In the genomic region with DNA sequence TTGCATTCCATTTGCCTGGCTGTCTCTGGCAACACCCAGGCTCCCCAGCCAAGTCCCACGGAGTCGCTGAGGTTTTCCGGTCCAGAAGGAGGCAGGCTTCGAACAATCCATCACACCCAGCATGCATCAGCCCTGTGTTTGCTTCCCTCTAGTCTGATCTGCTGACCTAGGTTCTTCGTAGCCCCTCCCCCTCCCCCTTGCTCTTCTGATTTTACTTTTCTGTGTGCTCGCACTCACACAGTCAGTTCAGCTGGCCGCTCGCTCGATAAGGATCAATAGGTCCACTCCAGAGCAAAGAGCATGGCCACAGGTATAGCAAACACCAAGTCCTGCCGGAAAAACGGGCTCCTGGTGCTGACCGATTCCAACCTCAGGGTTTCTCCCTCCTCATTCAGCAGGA, we compare ENCODE assay signal across 11 mouse cellular contexts. TPM values are rescaled to one million over a fixed set of nuclear protein-coding genes. Genes with fewer than 3 reads are reported as not detected.
DNase-seq lines count a peak whose midpoint lies in the region; ATAC-seq lines count a peak whose summit lies in the region.
"Had no signal": no experiment of that assay in that cellular context is flagged by ENCODE, and none has a peak within 500 bp of the region (broad histone marks: within the 10 kb centered on the region; RNA-seq: fewer than 3 reads in every experiment).

No protein-coding gene starts in this region.

- H3K4me3 ChIP-seq in hindbrain, embryonic 13.5 days = no peak overlapping the region
- H3K4me3 ChIP-seq in hindbrain, embryonic 12.5 days = no peak overlapping the region
- no peak overlapping the region for H3K4me3 ChIP-seq in neural tube, embryonic 11.5 days (ENCODE audit: low read depth, low read length)
- H3K4me3 ChIP-seq in limb, embryonic 12.5 days (replicated peaks) = no peak overlapping the region
- H3K4me3 ChIP-seq: embryonic facial prominence, embryonic 12.5 days had no signal

- no peak overlapping the region for H3K27ac ChIP-seq in hindbrain, embryonic 13.5 days
- no peak overlapping the region for H3K27ac ChIP-seq in hindbrain, embryonic 12.5 days
- H3K27ac ChIP-seq in neural tube, embryonic 11.5 days (ENCODE audit: low read depth, low read length) = no peak overlapping the region
- H3K27ac ChIP-seq in limb, embryonic 12.5 days = no peak overlapping the region

- no peak overlapping the region for H3K9ac ChIP-seq in hindbrain, embryonic 13.5 days
- no peak overlapping the region for H3K9ac ChIP-seq in hindbrain, embryonic 12.5 days
- H3K9ac ChIP-seq in neural tube, embryonic 11.5 days (ENCODE audit: low read length) = no peak overlapping the region
- no peak overlapping the region for H3K9ac ChIP-seq in limb, embryonic 12.5 days (replicated peaks)
- H3K9ac ChIP-seq: embryonic facial prominence, embryonic 12.5 days had no signal

- ATAC-seq in hindbrain, embryonic 13.5 days (ENCODE audit: low FRiP score) = no peak
- ATAC-seq in hindbrain, embryonic 12.5 days (ENCODE audit: low FRiP score) = no peak
- no peak for ATAC-seq in neural tube, embryonic 11.5 days (ENCODE audit: insufficient read depth, low FRiP score, low TSS enrichment)
- ATAC-seq in limb, embryonic 12.5 days (ENCODE audit: insufficient number of reproducible peaks, insufficient read depth, low FRiP score, low TSS enrichment, low read depth) = no peak

- peaks cover 74% of the 10 kb centered on the region for H3K27me3 ChIP-seq in hindbrain, embryonic 13.5 days
- peaks cover 64% of the 10 kb centered on the region for H3K27me3 ChIP-seq in hindbrain, embryonic 12.5 days
- peaks cover 36% of the 10 kb centered on the region for H3K27me3 ChIP-seq in neural tube, embryonic 11.5 days (ENCODE audit: control insufficient read depth, insufficient read depth, low read length)
- H3K27me3 ChIP-seq in limb, embryonic 12.5 days = peaks cover 67% of the 10 kb centered on the region

- peak; percentile 38 for DNase-seq in neural tube, embryonic 11.5 days (ENCODE audit: low spot score)
- no peak for DNase-seq in neural tube, embryonic 10.5 days (ENCODE audit: extremely low spot score, low spot score)
- peak; percentile 90 for DNase-seq in yolk sac, embryonic 10.5 days (ENCODE audit: low spot score)
- DNase-seq in adrenal gland, postnatal 14 days = no peak
- DNase-seq: layer of hippocampus, postnatal 36 days; right cerebral cortex, postnatal 4 days; thymus, postnatal 36 days had no signal

- peaks cover 26% of the 10 kb centered on the region for H3K4me1 ChIP-seq in hindbrain, embryonic 13.5 days (replicated peaks)
- H3K4me1 ChIP-seq in hindbrain, embryonic 12.5 days = peaks cover 18% of the 10 kb centered on the region
- H3K4me1 ChIP-seq in neural tube, embryonic 11.5 days (ENCODE audit: control insufficient read depth, insufficient read depth, low read length) = no peaks in the 10 kb centered on the region; the same call in 1 of the 2 replicates
- H3K4me1 ChIP-seq in limb, embryonic 12.5 days (replicated peaks) = peaks cover 27% of the 10 kb centered on the region

- 0 out of 2 replicates have a peak overlapping the region, but pooled peaks have one; percentile 13 for H3K4me2 ChIP-seq in hindbrain, embryonic 13.5 days
- no peak overlapping the region for H3K4me2 ChIP-seq in hindbrain, embryonic 12.5 days (replicated peaks)
- no peak overlapping the region for H3K4me2 ChIP-seq in neural tube, embryonic 11.5 days (ENCODE audit: low read depth)
- peak overlapping the region; percentile 41 for H3K4me2 ChIP-seq in limb, embryonic 12.5 days

- no peaks in the 10 kb centered on the region for H3K9me3 ChIP-seq in hindbrain, embryonic 13.5 days
- H3K9me3 ChIP-seq in hindbrain, embryonic 12.5 days (replicated peaks) = no peaks in the 10 kb centered on the region
- no peaks in the 10 kb centered on the region for H3K9me3 ChIP-seq in neural tube, embryonic 11.5 days (ENCODE audit: control insufficient read depth, low read length)
- no peaks in the 10 kb centered on the region for H3K9me3 ChIP-seq in limb, embryonic 12.5 days
- H3K9me3 ChIP-seq: embryonic facial prominence, embryonic 12.5 days had no signal

- WGBS in hindbrain, embryonic 13.5 days = 9% methylated on average over 12 of the region's 12 CpGs
- WGBS in hindbrain, embryonic 12.5 days = 8% methylated on average over 12 of the region's 12 CpGs
- WGBS in neural tube, embryonic 11.5 days = 13% methylated on average over 12 of the region's 12 CpGs
- WGBS in limb, embryonic 12.5 days = 9% methylated on average over 12 of the region's 12 CpGs

- no peaks in the 10 kb centered on the region for H3K36me3 ChIP-seq in hindbrain, embryonic 13.5 days
- H3K36me3 ChIP-seq in hindbrain, embryonic 12.5 days = no peaks in the 10 kb centered on the region
- no peaks in the 10 kb centered on the region for H3K36me3 ChIP-seq in neural tube, embryonic 11.5 days (ENCODE audit: control insufficient read depth, insufficient read depth, low read length)
- no peaks in the 10 kb centered on the region for H3K36me3 ChIP-seq in limb, embryonic 12.5 days
- H3K36me3 ChIP-seq: embryonic facial prominence, embryonic 12.5 days had no signal

RNA-seq across cellular contexts. Expression of gene Krt18, which starts 1.6 kb away (rescaled TPM):
- 7.6 and 14.2 TPM in 2 replicates for polyA plus RNA-seq in hindbrain, embryonic 13.5 days (2015; fragmentation: Nextera tagmentation; extraction: Ambion mirVana)
- 19.8 and 30.0 TPM in 2 replicates for polyA plus RNA-seq in hindbrain, embryonic 12.5 days (2016; fragmentation: Nextera tagmentation; extraction: Ambion mirVana)
- 8.1 and 10.1 TPM in 2 replicates for polyA plus RNA-seq in neural tube, embryonic 11.5 days (2014; fragmentation: Nextera tagmentation; extraction: Ambion mirVana)
- 21.2 and 21.5 TPM in 2 replicates for polyA plus RNA-seq in limb, embryonic 12.5 days (2016; fragmentation: Nextera tagmentation; extraction: Ambion mirVana)
- 2.4 and 11.6 TPM in 2 replicates for total RNA-seq in adrenal gland, postnatal 14 days (2021)

RNA-seq across cellular contexts. Expression of gene Krt8, which starts 22.1 kb away (rescaled TPM):
- 4.0 and 6.2 TPM in 2 replicates for polyA plus RNA-seq in hindbrain, embryonic 13.5 days (2015; fragmentation: Nextera tagmentation; extraction: Ambion mirVana)
- polyA plus RNA-seq in hindbrain, embryonic 12.5 days (2016; fragmentation: Nextera tagmentation; extraction: Ambion mirVana) = 18.2 and 28.2 TPM in 2 replicates
- 13.1 and 13.5 TPM in 2 replicates for polyA plus RNA-seq in neural tube, embryonic 11.5 days (2014; fragmentation: Nextera tagmentation; extraction: Ambion mirVana)
- 10.3 and 11.3 TPM in 2 replicates for polyA plus RNA-seq in limb, embryonic 12.5 days (2016; fragmentation: Nextera tagmentation; extraction: Ambion mirVana)
- 1.5 and 14.6 TPM in 2 replicates for total RNA-seq in adrenal gland, postnatal 14 days (2021)

RNA-seq across cellular contexts. Expression of gene Eif4b, which starts 47.1 kb away (rescaled TPM):
- 82.3 and 82.9 TPM in 2 replicates for polyA plus RNA-seq in hindbrain, embryonic 13.5 days (2015; fragmentation: Nextera tagmentation; extraction: Ambion mirVana)
- 94.0 and 97.1 TPM in 2 replicates for polyA plus RNA-seq in hindbrain, embryonic 12.5 days (2016; fragmentation: Nextera tagmentation; extraction: Ambion mirVana)
- polyA plus RNA-seq in neural tube, embryonic 11.5 days (2014; fragmentation: Nextera tagmentation; extraction: Ambion mirVana) = 113 and 121 TPM in 2 replicates
- 121 and 124 TPM in 2 replicates for polyA plus RNA-seq in limb, embryonic 12.5 days (2016; fragmentation: Nextera tagmentation; extraction: Ambion mirVana)
- 224 and 250 TPM in 2 replicates for total RNA-seq in adrenal gland, postnatal 14 days (2021)

Comparison
In these comparisons a context has a peak if more than half of its experiments do, and no peak if none do; other contexts are left out.
1. H3K4me2 ChIP-seq: peak in hindbrain, embryonic 13.5 days (single experiment) and limb, embryonic 12.5 days (single experiment); none in hindbrain, embryonic 12.5 days (single experiment) and neural tube, embryonic 11.5 days (single experiment).
2. DNase-seq: peak in neural tube, embryonic 11.5 days (single experiment) and yolk sac, embryonic 10.5 days (single experiment); none in neural tube, embryonic 10.5 days (single experiment) and adrenal gland, postnatal 14 days (single experiment).